ENCODE assay signal across 9 mouse cellular contexts in the genomic region with DNA sequence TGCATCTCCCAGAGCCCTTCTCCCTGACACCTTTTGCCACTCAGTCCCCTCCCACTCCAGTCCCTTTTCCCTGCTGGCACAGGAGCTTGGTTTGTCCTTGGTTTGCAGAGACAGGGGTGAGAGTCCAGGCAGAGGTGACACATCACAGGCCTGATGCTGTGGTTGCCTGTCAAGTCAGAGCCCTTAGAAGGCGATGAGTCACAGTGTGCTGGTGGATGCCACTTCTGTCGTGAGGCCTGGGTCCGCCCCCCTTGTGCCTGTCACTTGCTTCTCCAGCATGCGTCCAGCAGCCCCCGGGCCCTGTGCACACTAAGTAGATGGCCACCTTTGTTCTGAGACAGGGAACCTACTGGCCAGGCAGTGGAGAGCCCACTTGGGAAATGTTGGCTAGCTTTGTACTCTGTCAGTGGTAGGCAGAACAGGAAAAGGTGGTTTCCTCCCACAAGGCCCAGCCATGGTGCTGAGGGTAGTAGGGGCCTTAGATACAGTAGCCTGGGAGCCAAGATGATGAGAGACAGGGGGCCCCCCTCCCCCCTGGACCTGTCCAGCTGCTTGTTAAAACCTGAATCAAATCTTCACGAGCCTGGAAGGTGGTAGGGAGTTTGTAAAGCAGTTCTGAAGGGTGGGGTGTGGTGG. TPM values are rescaled to one million over a fixed set of nuclear protein-coding genes. Genes with fewer than 3 reads are reported as not detected.
DNase-seq lines count a peak whose midpoint lies in the region; ATAC-seq and TF ChIP-seq lines count a peak whose summit lies in the region.
"Had no signal": no experiment of that assay in that cellular context is flagged by ENCODE, and none has a peak within 500 bp of the region (broad histone marks: within the 10 kb centered on the region; RNA-seq: fewer than 3 reads in every experiment).

No protein-coding gene starts in this region.

- TF ChIP-seq CTCF in gastrocnemius, adult 2 months (IDR thresholded peaks at IDR 0.05): no peak
- TF ChIP-seq CTCF in intestine, postnatal 0 days (IDR thresholded peaks at IDR 0.05; ENCODE audit: low read depth): no peak

- WGBS in intestine, postnatal 0 days: 59% methylated on average over 6 of the region's 6 CpGs

- H3K4me1 ChIP-seq in intestine, postnatal 0 days (replicated peaks; ENCODE audit: control insufficient read depth, insufficient read depth, low read length): no peaks in the 10 kb centered on the region

- no peaks in the 10 kb centered on the region for H3K27me3 ChIP-seq in intestine, postnatal 0 days (replicated peaks; ENCODE audit: control insufficient read depth, insufficient read depth, low read length)

- H3K9me3 ChIP-seq in intestine, postnatal 0 days (ENCODE audit: control insufficient read depth): no peaks in the 10 kb centered on the region

- 0 out of 2 replicates have a peak overlapping the region, but pooled peaks have one; percentile 35 for H3K27ac ChIP-seq in gastrocnemius, adult 2 months
- H3K27ac ChIP-seq in intestine, postnatal 0 days (ENCODE audit: low read depth, low read length): peak overlapping the region; percentile 41; the same call in 1 of the 2 replicates

- H3K4me3 ChIP-seq in gastrocnemius, adult 2 months: no peak overlapping the region
- H3K4me3 ChIP-seq in intestine, postnatal 0 days (ENCODE audit: low read depth, low read length): no peak overlapping the region

- H3K9ac ChIP-seq in intestine, postnatal 0 days (ENCODE audit: low read depth, low read length): no peak overlapping the region

- ATAC-seq in intestine, postnatal 0 days: peak; percentile 66

- no peak overlapping the region for H3K4me2 ChIP-seq in intestine, postnatal 0 days (replicated peaks; ENCODE audit: low read depth)

- DNase-seq in gastrocnemius, adult 2 months: no peak
- no peak for DNase-seq in gastrocnemius, adult 18-20 months (ENCODE audit: low spot score)
- DNase-seq in 3134 (ENCODE audit: extremely low read depth, insufficient read length, low spot score): peak; percentile 79
- DNase-seq in adrenal gland, postnatal 14 days: peak; percentile 80
- DNase-seq in urinary bladder, postnatal 36 days (ENCODE audit: low spot score in 2 of 2): no peak
- no peak for DNase-seq in left cerebral cortex, postnatal 4 days
- DNase-seq in kidney, postnatal 10 days: no peak

- intact Hi-C loops in gastrocnemius, adult 2 months (cut with DNase I): no loop called here
- intact Hi-C loops in left cerebral cortex, postnatal 4 days (cut with DNase I): no loop called here

- peaks cover 58% of the 10 kb centered on the region for H3K36me3 ChIP-seq in intestine, postnatal 0 days (ENCODE audit: control insufficient read depth, insufficient read depth)
- H3K36me3 ChIP-seq: G1E had no signal

RNA-seq across cellular contexts. Expression of a gene that starts 53.4 kb away (rescaled TPM):
- 10 to 100 TPM; 26.0 to 43.4 TPM for total RNA-seq in gastrocnemius, adult 2 months (2021)
- 10 to 100 TPM; 27.3 to 33.8 TPM for total RNA-seq in gastrocnemius, adult 18-20 months (2021)
- 52.4 and 53.9 TPM in 2 replicates for total RNA-seq in adrenal gland, postnatal 14 days (2021)
- 73.8 and 80.0 TPM in 2 replicates for polyA plus RNA-seq in intestine, postnatal 0 days (2015; fragmentation: Nextera tagmentation; extraction: Ambion mirVana)
- 10 to 100 TPM; 19.9 to 20.8 TPM for total RNA-seq in left cerebral cortex, postnatal 4 days (2021)

Comparison
In these comparisons a context has a peak if more than half of its experiments do, and no peak if none do; other contexts are left out.
1. DNase-seq: peak in 3134 (single experiment) and adrenal gland, postnatal 14 days (single experiment); none in gastrocnemius, adult 2 months (single experiment), gastrocnemius, adult 18-20 months (single experiment), urinary bladder, postnatal 36 days (0 of 2), left cerebral cortex, postnatal 4 days (single experiment) and kidney, postnatal 10 days (single experiment).